Mouse (Mus musculus): ENCODE results near the gene Specc1. TPM values are rescaled to one million over a fixed set of nuclear protein-coding genes. Genes with fewer than 3 reads are reported as not detected.

Specc1 gene
- polyA plus RNA-seq, 1 experiment from 2014 or later, result 9.2 TPM

GRCm38 (mm10) chr11:62131601-62132000 is 175.0 kb downstream of the Specc1 start:
- no peak for ATAC-seq
- H3K27ac ChIP-seq (ENCODE audit: low read depth, low read length), result no peak overlapping the region
- H3K4me3 ChIP-seq (ENCODE audit: low read depth, low read length), result no peak overlapping the region
- no peaks in the 10 kb centered on the region for H3K27me3 ChIP-seq (replicated peaks; ENCODE audit: control insufficient read depth, insufficient read depth, low read length)
- 87% methylated on average over 4 of the region's 4 CpGs for WGBS
- H3K9ac ChIP-seq (ENCODE audit: low read length), result no peak overlapping the region
- DNase-seq (ENCODE audit: low spot score), result no peak
- H3K4me1 ChIP-seq (ENCODE audit: control insufficient read depth, insufficient read depth, low read length), result peaks cover 6% of the 10 kb centered on the region; the same call in 1 of the 2 replicates
- no peak overlapping the region for H3K4me2 ChIP-seq (ENCODE audit: low read length)
- peaks cover 20% of the 10 kb centered on the region for H3K36me3 ChIP-seq (ENCODE audit: control insufficient read depth, insufficient read depth, low read length)
- no peaks in the 10 kb centered on the region for H3K9me3 ChIP-seq (replicated peaks; ENCODE audit: control insufficient read depth, low read length)

GRCm38 (mm10) chr11:62134191-62134590 is 177.6 kb downstream of the Specc1 start:
- peaks cover 23% of the 10 kb centered on the region for H3K36me3 ChIP-seq (ENCODE audit: control insufficient read depth, insufficient read depth, low read length)
- H3K27ac ChIP-seq (ENCODE audit: low read depth, low read length), result no peak overlapping the region
- no peaks in the 10 kb centered on the region for H3K27me3 ChIP-seq (replicated peaks; ENCODE audit: control insufficient read depth, insufficient read depth, low read length)
- H3K9ac ChIP-seq (ENCODE audit: low read length), result no peak overlapping the region
- peaks cover 6% of the 10 kb centered on the region; the same call in 1 of the 2 replicates for H3K4me1 ChIP-seq (ENCODE audit: control insufficient read depth, insufficient read depth, low read length)
- H3K4me3 ChIP-seq (ENCODE audit: low read depth, low read length), result no peak overlapping the region
- 94% methylated on average over 2 of the region's 2 CpGs for WGBS
- no peaks in the 10 kb centered on the region for H3K9me3 ChIP-seq (replicated peaks; ENCODE audit: control insufficient read depth, low read length)
- no peak for ATAC-seq
- no peak overlapping the region for H3K4me2 ChIP-seq (ENCODE audit: low read length)
- DNase-seq (ENCODE audit: low spot score), result no peak

GRCm38 (mm10) chr11:62145216-62146110 is 188.9 kb downstream of the Specc1 start:
- Histone ChIP-seq H3K4me2 (ENCODE audit: low read length) (no peak overlapping the region), H3K9me3 (replicated peaks; ENCODE audit: control insufficient read depth, low read length) (no peaks in the 10 kb centered on the region), H3K27me3 (replicated peaks; ENCODE audit: control insufficient read depth, insufficient read depth, low read length) (no peaks in the 10 kb centered on the region), H3K36me3 (ENCODE audit: control insufficient read depth, insufficient read depth, low read length) (peaks cover 13% of the 10 kb centered on the region; the same call in 1 of the 2 replicates), H3K9ac (ENCODE audit: low read length) (no peak overlapping the region), H3K27ac (ENCODE audit: low read depth, low read length) (no peak overlapping the region), H3K4me3 (ENCODE audit: low read depth, low read length) (no peak overlapping the region), H3K4me1 (ENCODE audit: control insufficient read depth, insufficient read depth, low read length) (no peaks in the 10 kb centered on the region; the same call in 1 of the 2 replicates)
- DNase-seq (ENCODE audit: low spot score) (no peak), ATAC-seq (no peak)
- 84% methylated on average over 7 of the region's 7 CpGs for WGBS

- ATAC-seq, result no peak
- H3K27ac ChIP-seq (ENCODE audit: low read depth, low read length), result no peak overlapping the region
- H3K4me1 ChIP-seq (ENCODE audit: control insufficient read depth, insufficient read depth, low read length), result no peaks in the 10 kb centered on the region; the same call in 1 of the 2 replicates
- DNase-seq (ENCODE audit: low spot score), result no peak
- H3K36me3 ChIP-seq (ENCODE audit: control insufficient read depth, insufficient read depth, low read length), result peaks cover 13% of the 10 kb centered on the region; the same call in 1 of the 2 replicates
- no peaks in the 10 kb centered on the region for H3K27me3 ChIP-seq (replicated peaks; ENCODE audit: control insufficient read depth, insufficient read depth, low read length)
- H3K9ac ChIP-seq (ENCODE audit: low read length), result no peak overlapping the region
- H3K4me2 ChIP-seq (ENCODE audit: low read length), result no peak overlapping the region
- 91% methylated on average over 1 of the region's 1 CpGs for WGBS
- no peaks in the 10 kb centered on the region for H3K9me3 ChIP-seq (replicated peaks; ENCODE audit: control insufficient read depth, low read length)
- no peak overlapping the region for H3K4me3 ChIP-seq (ENCODE audit: low read depth, low read length)
These were observed 190.1 kb downstream of the Specc1 start for GRCm38 (mm10) chr11:62146661-62147060.

- no peaks in the 10 kb centered on the region for H3K27me3 ChIP-seq (replicated peaks; ENCODE audit: control insufficient read depth, insufficient read depth, low read length)
- no peaks in the 10 kb centered on the region; the same call in 1 of the 2 replicates for H3K4me1 ChIP-seq (ENCODE audit: control insufficient read depth, insufficient read depth, low read length)
- no peaks in the 10 kb centered on the region for H3K9me3 ChIP-seq (replicated peaks; ENCODE audit: control insufficient read depth, low read length)
- H3K36me3 ChIP-seq (ENCODE audit: control insufficient read depth, insufficient read depth, low read length), result peaks cover 19% of the 10 kb centered on the region; the same call in 1 of the 2 replicates
- no peak overlapping the region for H3K4me3 ChIP-seq (ENCODE audit: low read depth, low read length)
- ATAC-seq (no peak), DNase-seq (ENCODE audit: low spot score) (no peak)
- WGBS, result 96% methylated on average over 3 of the region's 3 CpGs
- no peak overlapping the region for H3K27ac ChIP-seq (ENCODE audit: low read depth, low read length)
- H3K4me2 ChIP-seq (ENCODE audit: low read length), result no peak overlapping the region
- H3K9ac ChIP-seq (ENCODE audit: low read length), result no peak overlapping the region
These were observed 191.5 kb downstream of the Specc1 start for GRCm38 (mm10) chr11:62148026-62148425.

GRCm38 (mm10) chr11:62148449-62148848 is 191.9 kb downstream of the Specc1 start:
- H3K36me3 ChIP-seq (ENCODE audit: control insufficient read depth, insufficient read depth, low read length), result peaks cover 19% of the 10 kb centered on the region; the same call in 1 of the 2 replicates
- ATAC-seq (no peak), DNase-seq (ENCODE audit: low spot score) (no peak)
- H3K4me1 ChIP-seq (ENCODE audit: control insufficient read depth, insufficient read depth, low read length), result no peaks in the 10 kb centered on the region; the same call in 1 of the 2 replicates
- H3K27ac ChIP-seq (ENCODE audit: low read depth, low read length), result no peak overlapping the region
- WGBS, result 93% methylated on average over 6 of the region's 6 CpGs
- H3K9me3 ChIP-seq (replicated peaks; ENCODE audit: control insufficient read depth, low read length), result no peaks in the 10 kb centered on the region
- no peak overlapping the region for H3K4me2 ChIP-seq (ENCODE audit: low read length)
- H3K9ac ChIP-seq (ENCODE audit: low read length), result no peak overlapping the region
- no peak overlapping the region for H3K4me3 ChIP-seq (ENCODE audit: low read depth, low read length)
- no peaks in the 10 kb centered on the region for H3K27me3 ChIP-seq (replicated peaks; ENCODE audit: control insufficient read depth, insufficient read depth, low read length)

GRCm38 (mm10) chr11:62153057-62153456 is 196.5 kb downstream of the Specc1 start:
- peaks cover 10% of the 10 kb centered on the region; the same call in 1 of the 2 replicates for H3K36me3 ChIP-seq (ENCODE audit: control insufficient read depth, insufficient read depth, low read length)
- H3K4me1 ChIP-seq (ENCODE audit: control insufficient read depth, insufficient read depth, low read length), result peaks cover 5% of the 10 kb centered on the region; the same call in 1 of the 2 replicates
- no peaks in the 10 kb centered on the region for H3K9me3 ChIP-seq (replicated peaks; ENCODE audit: control insufficient read depth, low read length)
- no peak overlapping the region for H3K9ac ChIP-seq (ENCODE audit: low read length)
- DNase-seq (ENCODE audit: low spot score), result no peak
- 97% methylated on average over 4 of the region's 4 CpGs for WGBS
- no peaks in the 10 kb centered on the region for H3K27me3 ChIP-seq (replicated peaks; ENCODE audit: control insufficient read depth, insufficient read depth, low read length)
- no peak overlapping the region for H3K4me2 ChIP-seq (ENCODE audit: low read length)
- no peak overlapping the region for H3K4me3 ChIP-seq (ENCODE audit: low read depth, low read length)
- no peak for ATAC-seq
- no peak overlapping the region for H3K27ac ChIP-seq (ENCODE audit: low read depth, low read length)

GRCm38 (mm10) chr11:62159803-62160202 is 203.2 kb downstream of the Specc1 start:
- no peak for DNase-seq (ENCODE audit: low spot score)
- no peak overlapping the region for H3K9ac ChIP-seq (ENCODE audit: low read length)
- no peak for ATAC-seq
- H3K27me3 ChIP-seq (replicated peaks; ENCODE audit: control insufficient read depth, insufficient read depth, low read length), result no peaks in the 10 kb centered on the region
- WGBS, result 95% methylated on average over 7 of the region's 7 CpGs
- no peak overlapping the region for H3K4me3 ChIP-seq (ENCODE audit: low read depth, low read length)
- no peak overlapping the region for H3K4me2 ChIP-seq (ENCODE audit: low read length)
- peaks cover 3% of the 10 kb centered on the region; the same call in 1 of the 2 replicates for H3K4me1 ChIP-seq (ENCODE audit: control insufficient read depth, insufficient read depth, low read length)
- no peak overlapping the region for H3K27ac ChIP-seq (ENCODE audit: low read depth, low read length)
- H3K36me3 ChIP-seq (ENCODE audit: control insufficient read depth, insufficient read depth, low read length), result 0 out of 2 replicates have a peak, but pooled peaks cover 2% of the 10 kb centered on the region
- no peaks in the 10 kb centered on the region for H3K9me3 ChIP-seq (replicated peaks; ENCODE audit: control insufficient read depth, low read length)

- ATAC-seq, result no peak
- WGBS, result 88% methylated on average over 2 of the region's 2 CpGs
These were observed 204.9 kb downstream of the Specc1 start for GRCm38 (mm10) chr11:62161450-62161849.

More at GRCm38 (mm10) chr11:62161450-62161849, 204.9 kb downstream of the Specc1 start:
- Histone ChIP-seq H3K9me3 (replicated peaks; ENCODE audit: control insufficient read depth, low read length) (no peaks in the 10 kb centered on the region), H3K27me3 (replicated peaks; ENCODE audit: control insufficient read depth, insufficient read depth, low read length) (no peaks in the 10 kb centered on the region), H3K9ac (ENCODE audit: low read length) (no peak overlapping the region), H3K4me2 (ENCODE audit: low read length) (no peak overlapping the region), H3K36me3 (ENCODE audit: control insufficient read depth, insufficient read depth, low read length) (0 out of 2 replicates have a peak, but pooled peaks cover 2% of the 10 kb centered on the region), H3K4me1 (ENCODE audit: control insufficient read depth, insufficient read depth, low read length) (no peaks in the 10 kb centered on the region), H3K4me3 (ENCODE audit: low read depth, low read length) (no peak overlapping the region), H3K27ac (ENCODE audit: low read depth, low read length) (no peak overlapping the region)
- DNase-seq (ENCODE audit: low spot score), result no peak
